Mouse (Mus musculus): ENCODE results near the gene Pcp2.

Gene Pcp2

DNA sequence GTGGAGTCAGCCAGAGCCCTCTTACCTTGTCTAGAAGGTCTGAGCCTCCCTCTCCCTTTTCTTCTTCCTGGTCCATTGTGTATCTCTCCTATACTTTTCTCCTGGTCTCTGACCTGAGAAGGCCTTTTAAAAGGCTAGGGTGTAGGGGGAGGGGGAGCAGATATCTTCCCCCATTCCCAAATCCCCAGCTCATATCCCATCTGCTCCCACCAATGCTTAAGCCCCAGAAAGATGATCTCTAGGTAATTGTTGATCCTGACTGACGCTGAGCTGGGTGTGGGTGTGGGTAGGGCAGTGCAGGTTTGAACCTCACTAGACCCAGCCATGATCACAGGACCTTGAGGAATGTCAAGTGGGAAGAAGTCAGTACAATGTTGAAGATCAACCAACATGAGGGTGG is at the start of gene Pcp2:
Pcp2 (minus strand) TSS at position 101 of the 400 bp plus-strand sequence.
- DNase-seq (ENCODE audit: low spot score), result no peak

DNA sequence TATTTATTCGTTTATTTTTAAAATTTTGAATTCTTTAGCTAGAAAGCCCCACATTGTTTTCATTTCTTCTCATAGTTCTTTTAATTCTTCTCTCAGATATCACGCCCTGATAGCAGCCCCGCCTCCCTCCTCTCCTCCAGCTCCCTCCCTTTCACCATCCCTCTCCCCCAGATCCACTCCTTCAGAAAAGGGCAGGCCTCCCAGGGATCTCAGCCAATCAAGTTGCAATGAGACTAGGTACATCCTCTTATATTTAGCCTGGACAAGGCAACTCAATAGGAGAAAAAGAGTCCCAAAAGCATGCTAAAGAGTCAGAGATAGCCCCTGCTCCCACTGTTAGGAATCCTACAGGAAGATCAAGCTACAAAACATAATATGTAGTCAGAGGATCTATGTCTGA is 49.3 kb upstream of the Pcp2 start:
- no peak for DNase-seq (ENCODE audit: low spot score)

DNA sequence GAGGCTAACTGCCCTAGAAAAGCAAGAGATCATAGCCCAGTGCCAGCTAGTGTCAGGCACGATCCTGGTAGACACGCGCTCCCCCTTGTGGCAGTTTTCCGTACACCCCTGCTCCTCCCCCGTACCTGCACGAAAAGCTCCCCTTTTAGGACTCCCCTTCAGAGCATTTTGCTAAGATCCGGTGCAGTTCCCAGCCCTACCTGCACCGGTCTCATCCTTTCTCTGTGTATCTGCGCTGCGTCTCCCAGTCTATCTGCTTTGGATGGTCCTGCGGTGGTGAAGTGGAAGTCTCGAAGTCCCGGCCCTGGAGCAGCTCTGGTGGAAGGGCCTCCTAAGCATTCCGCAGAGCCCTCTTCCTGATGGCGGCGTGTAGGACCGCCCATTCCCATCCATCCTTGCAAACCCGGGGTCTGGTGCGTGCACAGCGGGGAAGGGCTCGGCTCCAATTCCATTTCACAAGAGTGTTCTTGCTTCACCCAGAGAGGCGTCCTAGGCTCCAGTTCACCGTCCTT is 46.7 kb upstream of the Pcp2 start, which contains the start of gene Fcor:
Fcor (minus strand) TSS at position 383 of the 512 bp plus-strand sequence.
- DNase-seq (ENCODE audit: low spot score), result peak; percentile 85

DNA sequence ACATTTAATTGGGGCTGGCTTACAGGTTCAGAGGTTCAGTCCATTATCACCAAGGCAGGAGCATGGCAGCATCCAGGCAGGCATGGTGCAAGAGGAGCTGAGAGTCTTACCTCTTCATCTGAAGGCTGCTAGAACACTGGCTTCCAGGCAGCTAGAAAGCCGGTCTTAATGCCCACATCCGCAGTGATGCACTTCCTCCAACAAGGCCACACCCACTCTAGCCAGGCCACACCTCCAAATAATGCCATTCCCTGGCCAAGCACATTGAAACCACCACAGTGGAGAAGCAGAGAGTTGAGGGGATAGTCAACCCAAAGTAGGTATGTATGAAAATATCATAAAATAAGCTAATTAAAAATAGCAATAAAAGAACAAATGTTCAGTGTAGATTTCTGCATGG is 45.0 kb upstream of the Pcp2 start:
- DNase-seq (ENCODE audit: low spot score), result peak; percentile 48

DNA sequence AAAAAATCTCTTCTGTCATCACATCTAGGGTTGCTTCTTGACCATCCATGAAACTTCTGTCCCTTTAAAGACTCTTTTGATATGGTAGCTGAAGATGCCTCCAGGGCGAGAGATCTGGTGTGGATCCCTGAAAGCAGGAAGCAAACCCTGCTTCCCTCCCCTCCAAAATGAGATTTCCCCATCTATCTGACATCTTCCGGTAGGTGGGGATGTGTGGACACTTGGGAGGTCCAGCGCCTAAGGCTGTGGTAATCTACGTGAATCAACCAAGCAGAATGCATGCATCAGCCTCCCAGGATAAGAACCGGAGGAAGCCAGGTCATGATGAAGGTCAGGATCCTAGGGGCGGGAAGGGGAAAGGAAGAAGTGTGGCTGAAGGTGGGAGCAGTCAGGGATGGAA is 40.2 kb upstream of the Pcp2 start, which contains the start of gene Mcemp1:
Mcemp1 (plus strand) TSS at position 248 of the 400 bp plus-strand sequence.
- no peak for DNase-seq (ENCODE audit: low spot score)

DNA sequence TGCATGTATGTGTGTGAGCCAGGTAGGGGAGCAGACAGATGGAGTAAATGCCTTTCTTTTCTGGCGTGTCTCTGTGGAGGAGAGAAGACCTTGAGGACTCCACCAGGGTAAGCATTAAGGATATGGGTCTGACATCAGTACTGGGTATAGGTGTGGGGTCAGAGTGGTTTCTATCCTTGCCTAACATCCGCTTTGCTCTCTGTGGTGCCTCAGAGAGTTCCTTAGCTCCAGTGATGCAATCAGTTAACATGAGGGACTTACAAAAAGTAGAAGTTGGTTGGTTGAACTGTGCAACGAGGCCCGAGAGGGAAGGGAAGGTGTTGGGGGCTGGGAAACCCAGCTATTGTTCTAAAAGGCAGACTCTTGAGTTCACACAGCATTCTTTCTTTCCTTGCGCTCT is 39.1 kb upstream of the Pcp2 start:
- DNase-seq (ENCODE audit: low spot score), result peak; percentile 42

DNA sequence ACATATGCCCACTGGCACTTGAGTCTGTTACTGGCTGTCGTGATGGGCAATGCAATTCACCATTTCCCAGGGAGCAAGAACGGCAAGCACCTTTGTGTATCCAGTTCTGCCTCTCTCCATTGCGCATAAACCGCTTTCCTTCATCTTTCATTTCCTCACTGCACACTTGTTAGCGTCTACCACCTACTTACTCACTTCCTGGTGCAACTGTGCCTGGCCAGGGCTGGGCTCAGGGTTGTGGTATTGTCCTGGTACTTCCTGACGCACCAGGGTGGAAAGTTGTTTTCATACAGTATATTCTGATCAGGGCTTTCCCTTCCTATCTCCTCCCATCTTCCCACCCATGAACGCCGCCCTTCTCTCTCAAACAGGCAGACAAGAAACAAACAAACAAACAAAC is 35.5 kb upstream of the Pcp2 start:
- peak; percentile 43 for DNase-seq (ENCODE audit: low spot score)

DNA sequence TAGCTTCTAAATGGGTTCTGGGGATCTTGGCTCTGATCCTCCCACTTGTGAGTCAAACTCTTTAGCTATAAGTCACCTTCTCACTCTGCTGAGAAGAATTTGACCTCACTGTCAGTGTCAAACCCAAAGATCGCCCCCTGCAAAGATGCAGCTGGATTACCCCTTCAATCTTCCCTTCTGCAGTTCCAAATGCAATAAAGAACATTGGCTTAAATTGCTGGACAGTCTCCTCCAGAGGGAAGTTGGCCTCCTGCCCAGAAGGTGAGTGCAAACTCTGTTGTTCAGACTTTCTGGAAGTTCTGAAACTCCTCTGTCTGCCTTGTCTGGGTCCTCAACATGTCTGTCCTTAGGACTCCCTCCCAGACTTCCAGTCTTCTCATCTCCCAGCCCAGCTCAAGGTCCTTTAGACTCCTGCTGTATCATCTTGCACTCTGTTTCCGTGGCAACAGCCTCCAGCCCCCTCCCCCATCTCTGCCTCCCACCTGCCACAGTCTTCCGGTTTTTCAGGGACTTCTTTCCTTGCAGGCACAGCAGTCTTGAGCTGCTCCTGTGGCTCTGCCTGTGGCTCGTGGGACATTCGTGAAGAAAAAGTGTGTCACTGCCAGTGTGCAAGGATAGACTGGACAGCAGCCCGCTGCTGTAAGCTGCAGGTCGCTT is 31.5 kb upstream of the Pcp2 start:
- DNase-seq (ENCODE audit: low spot score), result no peak

DNA sequence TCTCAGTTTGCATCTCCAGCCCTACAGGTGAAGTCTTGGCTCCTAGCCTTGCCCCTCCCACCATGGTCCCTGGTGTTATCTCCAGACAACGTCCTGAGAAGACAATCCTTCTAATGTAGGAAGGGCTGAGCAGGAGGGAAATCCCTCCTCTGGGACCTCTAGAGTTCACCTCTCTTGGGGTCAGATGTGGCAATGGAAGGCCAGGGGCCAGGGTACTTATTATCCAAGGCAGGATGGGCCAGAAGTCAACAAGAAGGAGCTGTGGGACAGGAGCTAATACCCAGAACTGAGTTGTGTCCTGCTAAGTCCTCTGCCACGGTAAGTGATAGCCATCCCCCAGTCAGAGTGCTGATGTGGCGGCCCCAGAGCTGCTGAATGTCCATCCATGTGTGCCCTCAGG is 30.2 kb upstream of the Pcp2 start, which contains the start of gene Retn:
Retn (plus strand) TSS at position 245 of the 400 bp plus-strand sequence.
- DNase-seq (ENCODE audit: low spot score), result no peak

DNA sequence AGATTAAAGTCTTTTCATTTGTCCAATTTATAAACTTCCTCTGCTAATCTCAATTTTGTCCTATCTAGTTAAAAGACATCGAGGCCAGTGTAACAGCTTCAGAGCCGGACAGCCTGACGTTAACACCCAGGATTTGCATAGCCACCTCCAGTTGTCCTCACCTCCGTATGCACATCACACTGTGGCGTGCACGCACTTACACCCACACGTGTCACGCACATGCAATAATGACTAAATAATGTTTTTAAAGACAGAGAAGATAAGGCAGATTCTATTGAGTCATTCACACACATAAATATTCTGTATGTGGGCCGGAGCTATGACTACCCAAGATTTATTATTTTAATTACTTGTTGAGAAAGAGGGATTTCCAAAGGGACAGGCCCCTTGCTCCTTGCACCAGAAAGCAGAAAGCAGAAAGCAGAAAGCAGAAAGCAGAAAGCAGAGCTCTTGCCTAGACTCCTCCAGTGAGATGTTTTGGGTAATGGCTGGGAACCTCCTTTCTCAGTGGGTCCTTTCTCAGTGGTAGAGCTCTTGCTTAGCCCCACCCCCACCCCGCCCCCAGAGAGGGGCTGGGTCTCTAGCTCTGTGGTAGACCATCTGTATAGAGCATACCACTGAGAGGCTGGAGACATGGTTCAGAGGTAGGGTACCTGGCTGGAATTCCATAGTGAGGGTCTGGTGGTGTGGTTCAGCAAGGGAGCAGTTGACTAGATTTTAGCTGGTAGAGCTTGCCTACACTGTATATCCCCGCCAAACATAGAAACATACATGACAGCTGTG is 29.6 kb upstream of the Pcp2 start:
- no peak for DNase-seq (ENCODE audit: low spot score)

DNA sequence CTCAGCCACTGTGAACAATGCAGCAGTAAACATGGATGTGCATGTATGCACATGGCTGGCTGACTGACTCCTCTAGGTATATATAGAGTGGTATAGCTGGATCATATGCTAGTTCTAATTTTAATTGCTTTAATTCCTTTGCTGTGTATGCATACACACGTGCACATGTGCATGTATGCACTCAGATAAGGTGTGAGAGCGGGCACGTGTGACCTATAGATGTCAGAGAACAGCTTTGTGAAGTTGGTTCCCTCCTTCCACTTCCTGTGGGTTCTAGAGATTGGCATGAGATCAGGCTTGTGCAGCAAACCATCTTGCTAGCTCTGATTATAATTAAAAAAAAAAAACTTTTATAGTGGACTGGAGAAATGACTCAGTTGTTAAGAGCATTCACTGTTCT is 27.5 kb upstream of the Pcp2 start:
- no peak for DNase-seq (ENCODE audit: low spot score)

DNA sequence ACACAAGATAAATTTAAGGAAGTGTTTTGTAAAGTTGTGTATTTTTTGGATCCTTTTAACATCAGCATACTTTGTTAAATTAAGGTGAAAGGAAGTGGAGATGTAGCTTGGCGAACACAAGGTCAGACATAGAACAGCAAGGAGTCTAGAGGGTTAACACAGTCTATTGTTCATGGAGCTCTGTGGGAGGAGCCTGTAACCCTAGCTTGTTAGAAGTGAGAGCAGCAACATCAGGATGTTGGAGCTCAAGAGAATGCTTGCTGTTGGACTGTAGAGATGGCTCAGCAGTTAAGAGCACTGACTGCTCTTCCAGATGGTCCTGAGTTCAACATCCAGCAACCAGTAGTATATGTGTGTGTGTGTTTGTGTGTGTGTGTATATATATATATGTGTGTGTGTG is 23.6 kb upstream of the Pcp2 start:
- no peak for DNase-seq (ENCODE audit: low spot score)

DNA sequence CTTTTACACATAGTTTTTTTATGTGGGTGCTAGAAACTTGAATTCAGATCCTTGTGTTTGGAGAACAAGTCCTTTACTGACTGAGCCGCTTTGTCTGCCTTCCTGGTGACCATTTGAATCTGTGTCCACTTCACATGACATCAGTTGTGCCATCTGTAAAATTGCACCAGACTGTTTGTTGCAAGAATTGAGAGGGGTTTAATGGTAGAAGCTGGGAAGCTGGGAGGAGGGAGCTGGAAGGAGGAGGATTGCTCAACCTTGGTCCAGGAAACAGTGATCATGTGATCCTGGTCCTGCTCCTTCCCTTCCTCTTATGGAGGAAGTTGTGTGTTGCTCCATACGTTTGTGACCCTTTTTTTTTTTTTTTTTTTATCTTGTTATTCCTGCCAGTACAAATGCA is 22.9 kb upstream of the Pcp2 start:
- peak; percentile 38 for DNase-seq (ENCODE audit: low spot score)

DNA sequence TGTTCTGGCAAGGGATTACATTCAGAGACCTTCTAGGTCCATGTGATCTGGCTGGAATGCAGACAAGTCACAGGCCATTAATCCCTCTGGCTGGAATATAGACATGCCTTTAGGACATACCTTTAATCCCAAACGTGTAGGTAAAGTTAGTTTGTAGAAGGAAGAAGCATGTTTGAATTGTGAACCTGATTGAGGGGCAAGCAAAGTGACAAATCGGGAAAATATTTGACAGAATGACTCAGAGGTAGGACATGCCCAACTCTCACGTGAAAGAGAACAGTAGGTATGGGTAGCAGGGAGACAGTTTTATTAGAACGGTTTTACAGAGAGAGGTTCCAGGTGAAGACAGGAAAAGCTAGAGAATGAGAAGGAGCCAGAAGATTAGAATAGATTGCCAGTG is 22.2 kb upstream of the Pcp2 start:
- no peak for DNase-seq (ENCODE audit: low spot score)

DNA sequence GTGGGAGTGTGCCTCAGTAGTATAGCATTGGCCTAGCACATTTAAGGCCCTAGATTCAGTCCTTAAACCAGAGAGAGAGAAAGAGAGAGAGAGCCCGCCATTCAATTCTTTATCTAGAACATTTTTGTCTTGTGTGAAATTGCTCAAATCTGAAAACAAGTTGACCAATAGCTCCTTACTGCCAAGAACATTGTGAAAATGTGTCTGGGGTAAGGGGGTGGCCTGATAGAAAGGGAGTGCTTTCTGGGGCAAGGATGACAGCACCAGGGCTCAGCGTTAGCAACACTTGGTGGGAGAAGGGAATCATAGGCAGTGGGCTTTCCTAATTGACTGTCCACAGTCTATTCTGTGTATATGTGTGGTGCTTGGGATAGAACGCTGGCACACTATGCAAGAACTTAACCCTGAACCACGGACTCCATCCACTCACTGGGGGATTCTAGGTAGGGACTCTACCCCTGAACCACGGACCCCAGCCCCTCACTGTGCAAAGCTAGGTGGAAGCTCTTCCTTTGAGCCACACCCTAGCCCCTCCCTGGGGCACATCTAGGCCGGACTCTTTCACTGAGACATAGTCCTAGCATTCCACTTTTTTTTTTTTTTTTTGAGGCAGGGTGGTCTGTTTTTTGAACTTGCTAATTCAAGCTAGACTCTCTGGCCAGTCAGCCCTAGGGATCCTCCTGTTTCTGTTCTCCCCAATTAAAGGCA is 21.6 kb upstream of the Pcp2 start:
- peak; percentile 33 for DNase-seq (ENCODE audit: low spot score)

DNA sequence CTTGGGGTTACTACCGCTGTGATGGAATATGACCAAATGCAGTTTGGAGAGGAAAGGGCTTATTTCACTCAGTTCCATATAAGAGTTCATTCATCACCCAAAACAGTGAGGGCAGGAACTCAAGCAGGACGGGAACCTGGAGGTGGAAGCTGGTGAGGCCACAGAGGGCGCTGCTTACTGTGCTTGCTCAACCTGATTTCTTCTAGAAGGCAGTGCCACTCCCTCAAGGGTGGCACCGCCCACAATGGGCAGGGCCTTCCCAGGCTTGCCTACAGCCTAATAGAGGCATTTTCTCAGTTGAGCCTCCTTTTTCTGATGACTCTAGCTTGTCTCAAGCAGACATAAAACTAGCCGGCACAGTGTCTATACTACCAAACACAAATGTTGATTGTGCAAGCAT is 20.5 kb upstream of the Pcp2 start:
- DNase-seq (ENCODE audit: low spot score), result peak; percentile 81

DNA sequence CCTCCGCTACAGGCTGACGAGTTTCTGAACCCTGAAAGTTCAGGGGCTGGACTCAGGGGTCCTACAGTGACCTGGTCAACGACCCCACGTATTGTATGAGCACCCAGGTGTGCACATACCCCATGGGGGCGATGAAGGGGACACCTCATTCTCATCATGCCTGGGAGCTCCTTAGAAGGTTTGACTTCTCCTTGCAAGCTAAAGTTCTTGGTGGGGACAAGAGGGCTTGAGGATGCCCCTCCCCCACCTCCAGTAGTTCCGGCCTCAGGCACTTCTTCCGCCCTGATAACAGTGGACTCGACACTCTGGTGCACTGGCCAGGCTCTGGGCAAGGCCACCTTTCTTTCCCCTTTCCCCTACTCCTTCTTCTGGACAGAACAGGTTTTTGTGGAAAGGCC is 6.1 kb upstream of the Pcp2 start:
- DNase-seq (ENCODE audit: low spot score), result peak; percentile 47

DNA sequence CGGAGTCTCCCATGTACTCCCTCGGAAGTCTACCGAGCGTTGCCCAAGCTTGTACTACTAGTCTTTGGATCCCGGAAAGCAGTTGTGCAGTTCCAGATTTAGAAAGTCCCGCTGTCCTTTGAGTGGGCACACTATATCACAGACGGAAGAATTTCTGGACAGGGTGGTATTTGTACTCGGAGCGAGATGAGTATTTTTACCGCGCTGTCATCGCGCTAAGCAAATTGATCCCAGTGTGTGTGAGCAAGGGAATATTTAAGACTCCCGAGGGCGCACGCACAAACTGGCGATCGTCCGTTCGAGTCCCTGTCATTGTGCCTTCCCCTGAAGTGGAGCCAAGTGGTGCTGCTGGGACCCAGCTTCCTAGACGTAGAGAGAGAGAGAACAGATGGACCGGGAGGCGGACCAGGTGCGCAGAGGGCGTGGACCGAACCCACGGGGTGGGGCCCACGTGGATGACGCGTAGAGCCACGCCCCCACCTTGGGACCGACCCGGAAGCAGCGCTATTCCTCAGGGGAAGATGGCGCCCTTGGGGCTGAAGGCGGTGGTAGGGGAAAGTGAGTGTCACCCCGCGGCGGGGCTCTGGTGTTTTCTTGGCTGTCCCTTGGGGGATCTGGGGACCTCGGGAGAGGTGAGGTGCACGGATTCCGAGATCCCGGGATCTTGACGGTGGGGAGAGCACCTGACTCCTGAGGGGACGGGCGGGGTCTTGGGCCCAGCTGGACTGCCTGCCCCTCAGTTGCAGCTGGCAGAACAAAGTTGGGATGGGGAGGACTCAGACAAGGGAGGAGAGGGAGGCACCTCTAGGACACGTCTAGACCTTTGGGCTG is 5.5 kb upstream of the Pcp2 start, which contains the start of gene Stxbp2:
Stxbp2 (plus strand) TSS at position 309 of the 831 bp plus-strand sequence.
- DNase-seq (ENCODE audit: low spot score), result peak; percentile 85

DNA sequence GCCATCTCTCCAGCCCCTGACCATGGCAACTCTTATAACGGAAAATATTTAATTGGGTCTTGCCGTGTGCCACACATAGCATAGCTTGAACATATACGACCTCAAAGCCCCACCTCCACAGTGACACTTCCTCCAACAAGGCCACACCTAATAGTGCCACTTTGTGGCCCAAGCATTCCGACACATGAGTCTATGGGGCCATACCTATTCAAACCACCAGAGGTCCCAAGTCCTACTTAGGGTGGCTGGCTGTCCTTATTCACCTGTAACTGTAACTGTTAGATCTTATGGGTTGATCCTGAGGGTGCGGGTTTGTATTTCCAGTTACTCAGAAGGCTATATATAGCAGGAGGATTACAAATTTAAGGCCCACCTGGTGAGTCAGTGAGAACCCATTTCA is 2.7 kb upstream of the Pcp2 start:
- DNase-seq (ENCODE audit: low spot score), result peak; percentile 24

DNA sequence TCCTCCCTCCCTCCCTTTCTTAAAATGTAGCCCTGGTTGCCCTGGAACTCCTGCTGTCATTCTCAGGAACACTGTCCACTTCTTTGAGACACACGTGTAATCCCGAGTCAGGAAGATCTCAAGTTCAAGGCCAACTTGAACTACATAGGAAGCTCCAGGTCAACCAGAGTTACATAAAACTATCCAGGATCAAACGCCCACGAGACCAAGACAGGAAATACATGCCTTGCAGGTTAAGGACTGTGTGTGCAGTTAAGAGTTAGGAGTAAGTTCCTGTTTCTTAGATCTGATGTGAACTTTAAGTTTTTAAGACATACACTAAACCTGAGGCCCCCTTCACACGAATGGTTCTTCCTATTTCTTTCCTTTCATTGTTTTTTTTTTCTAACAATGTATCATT is 1.6 kb upstream of the Pcp2 start:
- no peak for DNase-seq (ENCODE audit: low spot score)

DNA sequence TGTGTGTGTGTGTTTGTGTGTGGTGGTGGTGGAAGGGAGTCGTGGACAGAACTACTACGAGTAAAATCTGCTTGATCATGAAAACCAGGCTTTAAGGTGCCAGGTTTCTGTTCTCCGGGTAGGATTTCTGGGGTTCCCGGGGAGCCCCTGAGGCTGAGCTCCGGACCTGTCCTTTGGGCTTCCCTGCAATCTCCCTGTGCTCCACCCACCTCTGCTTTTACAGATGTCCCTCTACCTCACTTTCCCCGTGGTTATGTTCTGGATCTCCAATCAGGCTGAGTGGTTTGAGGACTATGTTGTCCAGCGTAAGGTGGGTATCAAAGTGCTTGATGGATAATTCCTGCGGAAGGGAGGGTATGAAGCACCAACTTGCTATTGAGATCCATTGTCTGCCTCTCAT is 3.2 kb downstream of the Pcp2 start:
- no peak for DNase-seq (ENCODE audit: low spot score)

Measured in lung, postnatal 25 days (tissue).